Mouse (Mus musculus): Measurements from ENCODE around the gene Mgmt. TPM values are rescaled to one million over a fixed set of nuclear protein-coding genes. Genes with fewer than 3 reads are reported as not detected.

Mgmt gene
- polyA plus RNA-seq, 1 experiment: 7.9 TPM

DNA sequence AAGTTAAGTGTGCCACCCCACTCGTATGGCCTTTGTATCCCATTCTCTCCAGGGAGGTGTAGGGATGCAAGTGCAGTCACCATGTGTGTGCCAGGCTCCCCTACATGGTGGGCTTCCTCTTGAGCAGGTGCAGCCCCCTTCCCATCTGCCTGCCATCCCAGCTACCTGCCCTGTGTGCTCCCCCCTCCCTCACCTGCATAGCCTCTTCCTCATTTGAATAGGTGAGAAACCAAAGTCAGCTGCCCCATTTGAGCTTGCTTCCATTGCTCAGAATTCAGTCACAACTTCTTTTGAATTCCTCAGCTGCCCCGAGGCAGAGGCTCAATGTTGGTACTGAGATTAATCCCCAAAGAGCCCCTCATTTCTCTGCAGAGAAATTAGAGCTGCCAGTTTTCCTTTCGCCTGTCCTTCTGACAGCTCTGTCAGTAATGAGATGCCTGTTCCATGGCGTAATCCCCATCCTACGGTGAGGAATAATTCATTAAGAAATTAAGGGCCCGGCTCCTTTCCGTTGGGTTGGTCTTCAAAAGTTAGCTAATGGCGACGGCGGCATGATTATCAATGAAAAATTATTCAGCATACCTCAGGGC lies 208.3 kb downstream of the Mgmt start:
- no peak overlapping the region for H3K4me3 ChIP-seq (replicated peaks)
- peaks cover 22% of the 10 kb centered on the region for H3K9me3 ChIP-seq
- H3K36me3 ChIP-seq (replicated peaks; ENCODE audit: low read length): no peaks in the 10 kb centered on the region
- no peaks in the 10 kb centered on the region for H3K27me3 ChIP-seq (replicated peaks)
- H3K4me1 ChIP-seq: no peaks in the 10 kb centered on the region
- TF ChIP-seq FLI1 (IDR thresholded peaks at IDR 0.05; ENCODE audit: low read length) (no peak), GATA1 (IDR thresholded peaks at IDR 0.05; ENCODE audit: borderline replicate concordance, low read length) (no peak)

DNA sequence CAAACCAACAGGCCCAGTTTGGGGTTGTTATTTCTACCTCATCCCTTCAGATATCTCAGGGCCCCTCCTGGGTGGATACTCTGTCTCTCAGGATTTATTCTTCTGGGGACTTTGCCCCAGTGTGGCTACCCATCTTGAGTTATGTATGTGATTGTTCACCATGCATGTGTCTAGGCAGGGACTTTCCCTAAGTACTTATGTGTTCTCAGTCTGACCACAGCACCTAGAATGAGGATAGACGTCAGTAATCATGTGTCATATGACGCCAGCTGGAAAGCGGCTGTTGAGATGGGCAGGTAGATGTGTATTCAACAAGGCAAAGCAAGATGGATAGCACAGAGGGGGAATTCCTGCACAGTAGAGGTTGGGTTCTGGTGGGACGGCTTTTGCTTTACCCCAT lies 217.7 kb downstream of the Mgmt start:
- TF ChIP-seq FLI1 (IDR thresholded peaks at IDR 0.05; ENCODE audit: low read length) (no peak), GATA1 (IDR thresholded peaks at IDR 0.05; ENCODE audit: borderline replicate concordance, low read length) (no peak)
- H3K27me3 ChIP-seq (replicated peaks): no peaks in the 10 kb centered on the region
- no peaks in the 10 kb centered on the region for H3K4me1 ChIP-seq
- no peak overlapping the region for H3K4me3 ChIP-seq (replicated peaks)
- no peaks in the 10 kb centered on the region for H3K36me3 ChIP-seq (replicated peaks; ENCODE audit: low read length)
- H3K9me3 ChIP-seq: peaks cover 26% of the 10 kb centered on the region

DNA sequence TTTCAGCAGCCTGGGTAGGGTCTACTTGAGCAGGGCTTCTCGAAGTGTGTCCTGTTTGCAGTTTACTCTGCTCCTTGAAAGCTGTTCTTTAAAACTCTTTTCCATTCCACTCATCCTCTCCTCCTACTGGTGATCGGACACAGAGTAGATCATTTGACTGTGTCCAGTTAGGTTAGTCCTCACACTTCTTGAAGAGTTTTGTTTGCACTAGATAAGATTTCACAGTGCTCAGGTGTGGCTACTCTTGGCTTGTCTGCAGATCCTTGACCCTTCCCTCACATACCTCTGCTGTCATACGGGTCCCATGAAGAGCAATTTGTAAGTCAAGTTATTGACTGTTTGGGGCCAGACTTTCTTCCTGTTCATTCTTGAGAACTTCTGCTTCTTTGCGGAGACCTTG lies 221.8 kb downstream of the Mgmt start:
- H3K27me3 ChIP-seq (replicated peaks): no peaks in the 10 kb centered on the region
- no peaks in the 10 kb centered on the region for H3K4me1 ChIP-seq
- H3K4me3 ChIP-seq (replicated peaks): no peak overlapping the region
- H3K36me3 ChIP-seq (replicated peaks; ENCODE audit: low read length): no peaks in the 10 kb centered on the region
- H3K9me3 ChIP-seq: peaks cover 38% of the 10 kb centered on the region
- no peak for TF ChIP-seq FLI1 (IDR thresholded peaks at IDR 0.05; ENCODE audit: low read length)
- no peak for TF ChIP-seq GATA1 (IDR thresholded peaks at IDR 0.05; ENCODE audit: borderline replicate concordance, low read length)

- TF ChIP-seq GATA1 (IDR thresholded peaks at IDR 0.05; ENCODE audit: borderline replicate concordance, low read length): no peak
- TF ChIP-seq FLI1 (IDR thresholded peaks at IDR 0.05; ENCODE audit: low read length): no peak
- H3K9me3 ChIP-seq: peaks cover 42% of the 10 kb centered on the region
- H3K4me1 ChIP-seq: no peaks in the 10 kb centered on the region
- H3K36me3 ChIP-seq (replicated peaks; ENCODE audit: low read length): peaks cover 19% of the 10 kb centered on the region
- no peak overlapping the region for H3K4me3 ChIP-seq (replicated peaks)
- H3K27me3 ChIP-seq (replicated peaks): no peaks in the 10 kb centered on the region
Measured at GRCm38 (mm10) chr7:137121243-137121858, 226.9 kb downstream of the Mgmt start.

- TF ChIP-seq GATA1 (IDR thresholded peaks at IDR 0.05; ENCODE audit: borderline replicate concordance, low read length): no peak
- TF ChIP-seq FLI1 (IDR thresholded peaks at IDR 0.05; ENCODE audit: low read length): no peak
- no peak overlapping the region for H3K4me3 ChIP-seq (replicated peaks)
- H3K9me3 ChIP-seq: peaks cover 31% of the 10 kb centered on the region
- no peaks in the 10 kb centered on the region for H3K27me3 ChIP-seq (replicated peaks)
- no peaks in the 10 kb centered on the region for H3K36me3 ChIP-seq (replicated peaks; ENCODE audit: low read length)
- H3K4me1 ChIP-seq: no peaks in the 10 kb centered on the region
Measured at GRCm38 (mm10) chr7:137128726-137129125, 234.3 kb downstream of the Mgmt start.

GRCm38 (mm10) chr7:137130211-137130610 lies 235.8 kb downstream of the Mgmt start:
- peaks cover 31% of the 10 kb centered on the region for H3K9me3 ChIP-seq
- H3K4me1 ChIP-seq: no peaks in the 10 kb centered on the region
- TF ChIP-seq FLI1 (IDR thresholded peaks at IDR 0.05; ENCODE audit: low read length): no peak
- TF ChIP-seq GATA1 (IDR thresholded peaks at IDR 0.05; ENCODE audit: borderline replicate concordance, low read length): no peak
- H3K36me3 ChIP-seq (replicated peaks; ENCODE audit: low read length): no peaks in the 10 kb centered on the region
- no peak overlapping the region for H3K4me3 ChIP-seq (replicated peaks)
- H3K27me3 ChIP-seq (replicated peaks): no peaks in the 10 kb centered on the region

GRCm38 (mm10) chr7:137131957-137132356 lies 237.5 kb downstream of the Mgmt start:
- H3K9me3 ChIP-seq: peaks cover 21% of the 10 kb centered on the region
- no peaks in the 10 kb centered on the region for H3K27me3 ChIP-seq (replicated peaks)
- H3K4me3 ChIP-seq (replicated peaks): no peak overlapping the region
- no peaks in the 10 kb centered on the region for H3K36me3 ChIP-seq (replicated peaks; ENCODE audit: low read length)
- H3K4me1 ChIP-seq: no peaks in the 10 kb centered on the region
- TF ChIP-seq FLI1 (IDR thresholded peaks at IDR 0.05; ENCODE audit: low read length) (no peak), GATA1 (IDR thresholded peaks at IDR 0.05; ENCODE audit: borderline replicate concordance, low read length) (no peak)

- no peaks in the 10 kb centered on the region for H3K36me3 ChIP-seq (replicated peaks; ENCODE audit: low read length)
- TF ChIP-seq GATA1 (IDR thresholded peaks at IDR 0.05; ENCODE audit: borderline replicate concordance, low read length) (no peak), FLI1 (IDR thresholded peaks at IDR 0.05; ENCODE audit: low read length) (no peak)
- no peaks in the 10 kb centered on the region for H3K4me1 ChIP-seq
- no peaks in the 10 kb centered on the region for H3K27me3 ChIP-seq (replicated peaks)
- peaks cover 15% of the 10 kb centered on the region; the same call in 1 of the 2 replicates for H3K9me3 ChIP-seq
- H3K4me3 ChIP-seq (replicated peaks): no peak overlapping the region
Measured at GRCm38 (mm10) chr7:137138101-137138500, 243.7 kb downstream of the Mgmt start.

DNA sequence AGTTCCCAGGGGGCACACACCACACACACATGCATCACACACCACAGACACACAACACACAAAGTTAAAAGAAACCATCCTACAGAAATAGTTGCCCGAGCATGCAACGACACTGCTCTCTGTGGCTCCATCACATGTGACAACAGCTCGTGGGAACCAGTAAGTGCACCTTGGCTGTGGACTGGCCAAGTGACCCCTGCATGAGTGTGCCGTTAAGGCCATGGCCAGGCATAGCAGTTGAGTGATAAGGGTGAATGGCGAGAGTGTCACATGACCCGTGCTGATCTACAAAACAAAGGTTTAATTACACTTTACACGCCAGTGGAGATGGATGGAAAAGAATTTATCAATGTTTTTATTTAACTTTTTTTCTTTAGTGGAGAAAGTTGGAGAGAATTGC lies 245.9 kb downstream of the Mgmt start:
- H3K4me3 ChIP-seq (replicated peaks): peak overlapping the region; percentile 33
- H3K27me3 ChIP-seq (replicated peaks): no peaks in the 10 kb centered on the region
- no peaks in the 10 kb centered on the region for H3K36me3 ChIP-seq (replicated peaks; ENCODE audit: low read length)
- H3K4me1 ChIP-seq: no peaks in the 10 kb centered on the region
- TF ChIP-seq FLI1 (IDR thresholded peaks at IDR 0.05; ENCODE audit: low read length): no peak
- TF ChIP-seq GATA1 (IDR thresholded peaks at IDR 0.05; ENCODE audit: borderline replicate concordance, low read length): no peak
- peaks cover 19% of the 10 kb centered on the region; the same call in 1 of the 2 replicates for H3K9me3 ChIP-seq

DNA sequence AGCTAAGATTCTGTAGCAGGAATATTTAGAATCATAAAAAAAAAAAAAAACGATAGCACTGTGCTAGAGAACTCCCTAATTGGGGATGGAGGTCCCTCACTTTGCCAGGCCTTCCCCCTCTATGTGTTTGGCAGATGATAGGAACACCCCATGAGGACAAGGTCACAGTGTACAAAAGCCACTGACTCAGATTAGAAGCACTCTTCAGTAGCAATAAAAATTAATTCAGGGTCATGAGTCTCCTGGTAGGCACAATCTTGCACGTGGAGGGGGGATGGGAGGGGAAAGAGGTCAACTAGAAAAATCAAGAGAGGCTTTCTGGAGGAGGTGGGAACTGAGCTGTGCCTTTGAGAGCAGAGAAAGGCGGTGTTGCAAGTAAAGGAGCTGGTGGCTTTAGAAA lies 247.0 kb downstream of the Mgmt start:
- 0 out of 2 replicates have a peak, but pooled peaks cover 15% of the 10 kb centered on the region for H3K9me3 ChIP-seq
- no peaks in the 10 kb centered on the region for H3K27me3 ChIP-seq (replicated peaks)
- H3K4me3 ChIP-seq (replicated peaks): no peak overlapping the region
- TF ChIP-seq GATA1 (IDR thresholded peaks at IDR 0.05; ENCODE audit: borderline replicate concordance, low read length) (no peak), FLI1 (IDR thresholded peaks at IDR 0.05; ENCODE audit: low read length) (no peak)
- no peaks in the 10 kb centered on the region for H3K36me3 ChIP-seq (replicated peaks; ENCODE audit: low read length)
- no peaks in the 10 kb centered on the region for H3K4me1 ChIP-seq
